Mouse (Mus musculus): ENCODE data around the gene Gzmb. TPM values are rescaled to one million over a fixed set of nuclear protein-coding genes. Genes with fewer than 3 reads are reported as not detected.

The Gzmb gene
- polyA plus RNA-seq (2017; shearing (Covaris generic)), result 100 to 1,000 TPM in 1 of 2 experiments, 10 to 100 TPM in 1; 63.8 to 416 TPM

DNA sequence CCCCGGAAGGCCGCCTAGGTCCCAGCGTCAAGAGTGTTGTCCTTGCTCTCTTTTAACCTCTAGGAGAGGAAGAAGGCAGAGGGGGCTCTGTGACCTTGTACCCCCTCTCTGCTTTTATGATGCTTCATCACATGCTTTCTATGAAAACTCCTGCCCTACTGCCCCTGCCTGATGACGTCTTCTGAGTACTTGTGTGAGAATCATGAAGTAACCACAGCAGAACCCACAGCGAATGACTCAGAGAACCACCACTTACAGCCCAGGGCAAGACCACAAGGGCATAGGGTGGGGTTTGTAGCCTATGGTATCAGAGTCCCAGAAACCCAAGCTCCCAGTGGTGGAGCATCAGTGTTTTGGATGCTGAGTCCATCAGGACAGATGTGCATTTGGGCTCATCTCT, at the start of gene Gzmb:
Gene Gzmb, minus strand, starts transcription at position 108 of the 400 bp plus-strand sequence.

DNA sequence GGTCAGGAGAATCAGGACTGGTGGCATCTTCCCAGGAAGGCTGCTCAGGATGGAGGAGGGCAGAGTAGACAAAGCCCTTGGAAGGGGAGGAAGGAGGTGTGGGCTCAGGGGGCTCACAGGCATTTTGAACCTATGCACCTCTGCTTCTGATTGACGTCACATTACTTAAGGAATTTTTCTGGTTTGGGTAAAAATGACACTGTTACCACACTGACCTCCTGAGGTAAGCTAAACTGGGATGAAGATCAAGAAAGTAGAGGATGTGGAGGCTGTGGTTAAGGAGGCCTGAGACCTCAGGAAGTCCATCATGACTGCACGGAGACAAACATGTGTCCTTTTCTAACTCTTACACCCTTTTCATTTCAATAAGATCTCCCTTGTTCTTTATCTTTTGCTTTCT, 27.5 kb downstream of the Gzmb start, which contains the start of gene Gzmc:
Gene Gzmc, minus strand, starts transcription at position 101 of the 400 bp plus-strand sequence.

DNA sequence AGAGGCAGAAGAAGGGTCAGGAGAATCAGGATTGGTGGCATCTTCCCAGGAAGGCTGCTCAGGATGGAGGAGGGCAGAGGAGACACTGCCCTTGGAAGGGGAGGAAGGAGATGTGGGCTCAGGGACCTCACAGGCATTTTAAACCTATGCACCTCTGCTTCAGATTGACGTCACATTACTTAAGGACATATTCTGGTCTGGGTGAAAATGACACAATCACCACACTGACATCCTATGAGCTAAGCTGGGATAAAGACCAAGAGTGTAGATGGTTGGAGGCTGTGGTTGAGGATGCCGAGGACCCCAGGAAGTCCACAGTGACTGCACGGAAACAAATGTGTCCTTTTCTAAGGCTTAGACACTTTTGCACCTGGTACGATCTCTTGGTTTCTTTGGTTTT, 50.7 kb downstream of the Gzmb start, which contains the start of gene Gzmf:
Gene Gzmf, minus strand, starts transcription at position 101 of the 400 bp plus-strand sequence.

Other genes with a start within 250 kb of the Gzmb start
- gene Mcpt1, start 244.3 kb downstream of the Gzmb start, polyA plus RNA-seq (2017; shearing (Covaris generic)), result under 1 TPM in 1 of 2 experiments, not detected in 1; 0.41 TPM
- gene Mcpt9, start 231.8 kb downstream of the Gzmb start, polyA plus RNA-seq (2017; shearing (Covaris generic)), result not detected
- not detected for gene Mcpt2, start 220.2 kb downstream of the Gzmb start, polyA plus RNA-seq (2017; shearing (Covaris generic))
- gene Mcpt4, start 199.9 kb downstream of the Gzmb start, polyA plus RNA-seq (2017; shearing (Covaris generic)), result 1 to 10 TPM in 1 of 2 experiments, not detected in 1; 1.6 TPM
- gene Mcpt8, start 177.0 kb downstream of the Gzmb start, polyA plus RNA-seq (2017; shearing (Covaris generic)), result not detected
- not detected for gene Ctsg, start 159.7 kb downstream of the Gzmb start, polyA plus RNA-seq (2017; shearing (Covaris generic))
- gene Gzme, start 141.6 kb downstream of the Gzmb start, polyA plus RNA-seq (2017; shearing (Covaris generic)), result not detected
- not detected for gene Gzmd, start 129.7 kb downstream of the Gzmb start, polyA plus RNA-seq (2017; shearing (Covaris generic))
- gene Gzmg, start 102.7 kb downstream of the Gzmb start, polyA plus RNA-seq (2017; shearing (Covaris generic)), result not detected
- gene Gzmn, start 87.7 kb downstream of the Gzmb start, polyA plus RNA-seq (2017; shearing (Covaris generic)), result not detected
- gene Gzmf, start 50.8 kb downstream of the Gzmb start, polyA plus RNA-seq (2017; shearing (Covaris generic)), result under 1 TPM in 1 of 2 experiments, not detected in 1; 0.51 TPM
- gene Gzmc, start 27.6 kb downstream of the Gzmb start, polyA plus RNA-seq (2017; shearing (Covaris generic)), result 10 to 100 TPM in 1 of 2 experiments, 1 to 10 TPM in 1; 4.5 to 12.1 TPM
- gene Atp12a, start 102.8 kb upstream of the Gzmb start, polyA plus RNA-seq (2017; shearing (Covaris generic)), result under 1 TPM in 1 of 2 experiments, not detected in 1; 0.06 TPM
- gene Rnf17, start 140.3 kb upstream of the Gzmb start, polyA plus RNA-seq (2017; shearing (Covaris generic)), result under 1 TPM in 1 of 2 experiments, not detected in 1; 0.60 TPM